Mouse (Mus musculus) E14TG2a.4 (cell line): ENCODE measurements at regions not wholly inside any gene's neighbourhood (a gene's known extent, or its start where the extent isn't known, plus 50 kb on each side); places are given as distances from the start of the nearest gene placed in this dataset.

Experiments used
- H3K27me3 ChIP-seq: 2 replicates; pipeline ENCODE4 v1.6.1; 2014; ENCODE audit warnings: low read length, control low read depth; ENCODE audit not compliant: insufficient read depth
- H3K36me3 ChIP-seq: 2 replicates; pipeline ENCODE4 v1.6.1; 2014; ENCODE audit warnings: low read length, control low read depth; ENCODE audit not compliant: insufficient read depth
- H3K4me1 ChIP-seq: replicated peaks from 2 replicates; pipeline ENCODE4 v1.6.1; 2014; ENCODE audit warnings: low read depth, low read length, control low read depth
- H3K4me3 ChIP-seq: replicated peaks from 2 replicates; pipeline ENCODE4 v1.5.1; 2014; ENCODE audit warnings: mild to moderate bottlenecking, low read length
- H3K9me3 ChIP-seq: 2 replicates; pipeline ENCODE4 v1.6.1; 2014; ENCODE audit warnings: low read length, control low read depth
- CTCF ChIP-seq: conservative IDR thresholded peaks from 2 replicates; pipeline ENCODE4 v1.5.1; 2014; ENCODE audit warnings: low read length
- NANOG ChIP-seq: IDR thresholded peaks from 2 replicates; pipeline ENCODE4 v1.6.1; 2014; ENCODE audit warnings: borderline replicate concordance, low read length, mixed read lengths
- POU5F1 ChIP-seq: IDR thresholded peaks from 2 replicates; pipeline ENCODE4 v1.6.1; 2014; ENCODE audit warnings: low read length, borderline replicate concordance

GRCm38 (mm10) chr12:68632441-68632840 is 526.5 kb downstream of the Rps29 start:
- Histone ChIP-seq H3K27me3 (no peaks in the 10 kb centered on the region), H3K4me3 (no peak overlapping the region), H3K9me3 (peaks cover 41% of the 10 kb centered on the region), H3K36me3 (no peaks in the 10 kb centered on the region), H3K4me1 (no peaks in the 10 kb centered on the region)
- TF ChIP-seq CTCF (no peak), NANOG (no peak), POU5F1 (no peak)

GRCm38 (mm10) chr12:68618337-68618736 is 540.6 kb downstream of the Rps29 start:
- Histone ChIP-seq H3K4me1 (no peaks in the 10 kb centered on the region), H3K9me3 (peaks cover 37% of the 10 kb centered on the region), H3K4me3 (no peak overlapping the region), H3K36me3 (no peaks in the 10 kb centered on the region), H3K27me3 (no peaks in the 10 kb centered on the region)
- no peak for TF ChIP-seq POU5F1

- Histone ChIP-seq H3K27me3 (no peaks in the 10 kb centered on the region), H3K4me1 (no peaks in the 10 kb centered on the region), H3K4me3 (no peak overlapping the region), H3K9me3 (no peaks in the 10 kb centered on the region), H3K36me3 (no peaks in the 10 kb centered on the region)
- TF ChIP-seq NANOG = no peak
- no peak for TF ChIP-seq CTCF
- TF ChIP-seq POU5F1 = no peak
These were observed 553.5 kb downstream of the Rps29 start for GRCm38 (mm10) chr12:68605417-68606000.

GRCm38 (mm10) chr12:68604524-68605299 is 554.3 kb downstream of the Rps29 start:
- Histone ChIP-seq H3K36me3 (no peaks in the 10 kb centered on the region), H3K27me3 (no peaks in the 10 kb centered on the region), H3K9me3 (no peaks in the 10 kb centered on the region), H3K4me3 (no peak overlapping the region), H3K4me1 (no peaks in the 10 kb centered on the region)
- TF ChIP-seq CTCF = no peak

GRCm38 (mm10) chr12:68602682-68603081 is 556.3 kb downstream of the Rps29 start:
- no peak for TF ChIP-seq NANOG
- no peak for TF ChIP-seq POU5F1
- no peak for TF ChIP-seq CTCF
- Histone ChIP-seq H3K4me3 (no peak overlapping the region), H3K4me1 (no peaks in the 10 kb centered on the region), H3K36me3 (no peaks in the 10 kb centered on the region), H3K9me3 (no peaks in the 10 kb centered on the region), H3K27me3 (no peaks in the 10 kb centered on the region)

- TF ChIP-seq NANOG = no peak
- H3K27me3 ChIP-seq = no peaks in the 10 kb centered on the region
- no peak overlapping the region for H3K4me3 ChIP-seq
- H3K9me3 ChIP-seq = no peaks in the 10 kb centered on the region
- H3K36me3 ChIP-seq = no peaks in the 10 kb centered on the region
- H3K4me1 ChIP-seq = no peaks in the 10 kb centered on the region
These were observed 557.6 kb downstream of the Rps29 start for GRCm38 (mm10) chr12:68601366-68601765.

GRCm38 (mm10) chr12:68599681-68600596 is 559.0 kb downstream of the Rps29 start:
- Histone ChIP-seq H3K4me1 (no peaks in the 10 kb centered on the region), H3K9me3 (no peaks in the 10 kb centered on the region), H3K36me3 (no peaks in the 10 kb centered on the region), H3K27me3 (no peaks in the 10 kb centered on the region), H3K4me3 (no peak overlapping the region)
- TF ChIP-seq CTCF (no peak), POU5F1 (no peak), NANOG (no peak)

- Histone ChIP-seq H3K36me3 (no peaks in the 10 kb centered on the region), H3K4me3 (no peak overlapping the region)
These were observed 559.9 kb downstream of the Rps29 start for GRCm38 (mm10) chr12:68599016-68599616.

More at GRCm38 (mm10) chr12:68599016-68599616, 559.9 kb downstream of the Rps29 start:
- H3K4me1 ChIP-seq = no peaks in the 10 kb centered on the region
- TF ChIP-seq POU5F1 (no peak), NANOG (no peak), CTCF (no peak)
- no peaks in the 10 kb centered on the region for H3K9me3 ChIP-seq
- no peaks in the 10 kb centered on the region for H3K27me3 ChIP-seq
